Mouse (Mus musculus): ENCODE measurements around the gene Ceacam1. TPM values are rescaled to one million over a fixed set of nuclear protein-coding genes. Genes with fewer than 3 reads are reported as not detected.

The Ceacam1 gene
- 0.37 TPM for polyA plus RNA-seq (2017; shearing (Covaris generic))

DNA sequence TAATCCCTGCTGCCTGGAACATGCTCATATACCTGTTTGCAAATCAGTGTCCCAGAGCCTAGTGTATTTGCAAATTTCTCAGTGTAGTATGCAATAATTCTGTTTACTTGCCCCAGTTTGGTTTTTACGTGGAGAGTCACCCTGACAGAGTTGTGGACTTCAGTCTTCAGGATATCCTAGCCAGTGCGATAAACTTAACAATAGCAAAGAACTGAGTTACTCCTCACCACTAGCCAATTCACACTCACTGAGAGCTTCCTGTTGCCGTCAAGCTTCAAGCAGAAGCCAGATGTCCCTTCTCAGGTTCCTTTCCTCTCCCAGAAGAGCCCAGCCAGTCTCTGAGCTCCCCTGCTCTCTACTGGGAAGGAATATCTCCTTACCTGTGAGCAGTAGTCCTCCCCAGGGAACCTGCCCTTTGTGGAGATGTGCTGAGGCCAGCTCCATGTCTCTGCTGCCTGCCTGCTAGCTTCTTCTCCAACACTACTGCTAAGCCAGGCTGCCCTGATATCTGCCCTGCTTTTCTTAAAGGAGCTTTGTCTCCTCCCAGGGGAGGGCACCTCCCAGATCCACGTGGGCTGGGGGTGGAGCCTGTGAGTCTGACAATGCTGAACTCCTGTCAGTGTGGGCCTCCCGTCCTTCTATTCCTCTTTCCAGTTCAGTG is at the start of gene Ceacam1:
Gene Ceacam1, minus strand, starts transcription at position 513 of the 661 bp plus-strand sequence.

DNA sequence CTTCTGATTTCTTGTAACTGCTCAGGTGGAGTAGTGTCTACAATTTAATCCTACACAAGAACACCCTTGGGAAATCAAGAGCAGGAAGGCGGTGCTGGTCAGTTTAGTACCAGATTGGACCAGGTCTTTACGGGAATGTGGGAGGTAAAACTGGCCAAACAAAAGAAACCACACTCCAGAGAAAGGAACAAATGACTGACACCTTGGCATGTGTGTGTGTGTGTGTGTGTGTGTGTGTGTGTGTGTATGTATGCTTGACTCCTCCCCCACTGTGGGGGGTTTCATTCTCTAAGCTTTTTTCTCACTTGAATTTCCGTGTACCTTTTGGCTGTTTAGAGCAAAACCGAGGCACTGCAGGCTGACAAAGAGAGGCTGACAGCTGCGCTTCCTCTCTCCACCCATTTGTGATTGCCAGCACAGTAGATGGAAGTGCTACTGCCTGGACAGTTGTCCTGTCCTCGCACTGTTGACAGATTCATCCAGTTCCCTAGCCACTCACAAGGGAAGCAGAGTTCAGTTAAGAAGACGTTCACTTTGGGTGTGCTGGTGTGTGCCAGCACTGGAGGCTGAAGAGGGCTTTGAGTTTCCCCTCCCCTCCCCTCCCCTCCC is 64.5 kb downstream of the Ceacam1 start, which contains the start of gene Cxcl17:
Gene Cxcl17, minus strand, starts transcription at position 54 of the 609 bp plus-strand sequence.

Other genes starting within 250 kb of the Ceacam1 start
- gene Gsk3a, start 239.8 kb downstream of the Ceacam1 start, polyA plus RNA-seq (2017; shearing (Covaris generic)) = 7.1 TPM
- 1.1 TPM for gene Erf, start 226.8 kb downstream of the Ceacam1 start, polyA plus RNA-seq (2017; shearing (Covaris generic))
- 32.7 TPM for gene Cic, start 209.9 kb downstream of the Ceacam1 start, polyA plus RNA-seq (2017; shearing (Covaris generic))
- 43.9 TPM for gene Pafah1b3, start 179.6 kb downstream of the Ceacam1 start, polyA plus RNA-seq (2017; shearing (Covaris generic))
- gene Prr19, start 176.2 kb downstream of the Ceacam1 start, polyA plus RNA-seq (2017; shearing (Covaris generic)) = not detected
- not detected for gene Tmem145, start 171.5 kb downstream of the Ceacam1 start, polyA plus RNA-seq (2017; shearing (Covaris generic))
- 0.24 TPM for gene Megf8, start 160.4 kb downstream of the Ceacam1 start, polyA plus RNA-seq (2017; shearing (Covaris generic))
- gene Cnfn, start 107.9 kb downstream of the Ceacam1 start, polyA plus RNA-seq (2017; shearing (Covaris generic)) = not detected
- gene Lipe, start 78.9 kb downstream of the Ceacam1 start, polyA plus RNA-seq (2017; shearing (Covaris generic)) = 18.2 TPM
- gene Cxcl17, start 64.7 kb downstream of the Ceacam1 start, polyA plus RNA-seq (2017; shearing (Covaris generic)) = not detected
- gene Ceacam2, start 62.3 kb upstream of the Ceacam1 start, polyA plus RNA-seq (2017; shearing (Covaris generic)) = not detected
- not detected for gene Erich4, start 138.3 kb upstream of the Ceacam1 start, polyA plus RNA-seq (2017; shearing (Covaris generic))
- gene Dmac2, start 141.8 kb upstream of the Ceacam1 start, polyA plus RNA-seq (2017; shearing (Covaris generic)) = 67.2 TPM
- 0.28 TPM for gene B3gnt8, start 149.1 kb upstream of the Ceacam1 start, polyA plus RNA-seq (2017; shearing (Covaris generic))
- 53.1 TPM for gene Bckdha, start 181.4 kb upstream of the Ceacam1 start, polyA plus RNA-seq (2017; shearing (Covaris generic))
- 113 TPM for gene Exosc5, start 181.6 kb upstream of the Ceacam1 start, polyA plus RNA-seq (2017; shearing (Covaris generic))
- gene Tmem91, start 197.6 kb upstream of the Ceacam1 start, polyA plus RNA-seq (2017; shearing (Covaris generic)) = 4.5 TPM
- 51.7 TPM for gene B9d2, start 203.2 kb upstream of the Ceacam1 start, polyA plus RNA-seq (2017; shearing (Covaris generic))
- gene Tgfb1, start 209.4 kb upstream of the Ceacam1 start, polyA plus RNA-seq (2017; shearing (Covaris generic)) = 80.3 TPM
- 78.1 TPM for gene Ccdc97, start 241.5 kb upstream of the Ceacam1 start, polyA plus RNA-seq (2017; shearing (Covaris generic))

All from activated CD4-positive, CD25-positive, alpha-beta regulatory T cell, adult 9 weeks (primary cell).